Mouse (Mus musculus) ovary, adult 2 months (tissue): ENCODE measurements around the gene Frat1. TPM values are rescaled to one million over a fixed set of nuclear protein-coding genes. Genes with fewer than 3 reads are reported as not detected.

Source experiments
- polyA plus RNA-seq: library from polyadenylated mRNA; depleted of rRNA; stranded (reverse); fragments of >200 nt; gene quantifications from 2 replicates; pipeline ENCODE4 v1.2.3, GENCODE M21; 2012; rRNA removed

Frat1 gene
- polyA plus RNA-seq = 9.9 and 18.1 TPM in 2 replicates

DNA sequence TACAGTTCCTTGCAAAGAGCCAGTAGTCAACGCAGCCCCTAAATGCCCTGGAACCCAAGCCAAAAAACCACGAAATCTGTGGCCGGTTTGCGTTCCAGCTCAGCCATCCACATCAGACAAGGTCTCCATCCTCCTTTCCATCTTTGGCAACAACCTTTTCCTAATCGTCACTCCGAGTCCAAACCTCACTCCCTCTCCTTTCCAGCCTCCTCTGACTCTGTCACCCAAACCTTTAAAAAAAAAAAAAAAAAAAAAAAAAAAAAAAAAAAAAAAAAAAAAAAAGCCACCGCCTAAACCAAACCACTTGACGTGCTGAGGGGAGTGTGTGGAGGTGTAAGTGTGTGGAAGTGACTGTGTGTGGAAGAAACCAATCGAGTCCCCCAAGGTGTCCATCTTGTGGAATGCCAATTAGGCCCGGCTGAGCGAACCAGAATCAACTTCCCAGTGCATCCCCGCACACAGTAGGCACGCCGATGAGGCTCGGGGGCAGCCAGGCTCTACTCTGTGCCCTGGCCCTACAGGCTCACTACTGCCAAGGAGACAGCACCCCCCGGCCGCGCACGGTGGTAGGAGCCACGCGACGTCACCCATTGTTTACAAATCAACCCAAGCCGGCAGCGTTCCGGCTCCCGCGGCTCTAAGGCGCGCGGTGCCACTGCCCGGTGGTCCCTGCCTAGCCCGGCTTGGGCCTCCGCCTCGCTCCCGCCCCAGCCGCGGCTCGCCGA, at the start of gene Frat1:
TSS of gene Frat1 (plus strand) at position 590 of the 725 bp plus-strand sequence.

DNA sequence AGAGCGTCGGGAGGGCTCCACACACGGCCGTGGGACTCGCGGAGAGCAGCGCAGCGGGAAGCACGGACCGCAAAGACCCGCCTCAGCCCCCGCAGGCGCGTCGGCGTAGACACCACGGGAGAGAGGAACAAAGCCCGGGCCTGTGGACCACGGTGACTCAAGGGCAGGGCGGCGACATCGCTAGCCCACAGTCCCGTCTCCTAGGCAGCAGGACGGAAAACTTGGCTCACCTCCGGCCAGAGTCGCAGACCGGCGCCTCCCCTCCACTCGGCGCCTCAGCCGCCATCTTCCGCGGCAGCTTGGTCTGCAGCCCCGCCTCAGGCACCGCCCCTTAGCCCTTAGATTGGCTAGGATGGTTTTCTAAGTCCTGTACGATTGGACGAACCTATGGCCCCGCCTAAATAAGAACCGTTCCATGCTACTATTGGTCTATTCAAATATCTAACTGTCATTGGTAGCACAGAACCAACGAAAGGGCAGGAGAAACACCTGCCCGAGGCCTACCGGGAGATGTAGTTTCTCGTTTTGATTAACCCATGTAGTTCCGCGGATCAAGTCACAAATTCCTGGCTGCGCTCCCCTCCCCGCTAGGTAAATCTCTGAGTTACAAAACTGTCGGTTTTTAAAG, 27.9 kb upstream of the Frat1 start, which contains the start of gene Arhgap19:
TSS of gene Arhgap19 (minus strand) at position 306 of the 628 bp plus-strand sequence.

DNA sequence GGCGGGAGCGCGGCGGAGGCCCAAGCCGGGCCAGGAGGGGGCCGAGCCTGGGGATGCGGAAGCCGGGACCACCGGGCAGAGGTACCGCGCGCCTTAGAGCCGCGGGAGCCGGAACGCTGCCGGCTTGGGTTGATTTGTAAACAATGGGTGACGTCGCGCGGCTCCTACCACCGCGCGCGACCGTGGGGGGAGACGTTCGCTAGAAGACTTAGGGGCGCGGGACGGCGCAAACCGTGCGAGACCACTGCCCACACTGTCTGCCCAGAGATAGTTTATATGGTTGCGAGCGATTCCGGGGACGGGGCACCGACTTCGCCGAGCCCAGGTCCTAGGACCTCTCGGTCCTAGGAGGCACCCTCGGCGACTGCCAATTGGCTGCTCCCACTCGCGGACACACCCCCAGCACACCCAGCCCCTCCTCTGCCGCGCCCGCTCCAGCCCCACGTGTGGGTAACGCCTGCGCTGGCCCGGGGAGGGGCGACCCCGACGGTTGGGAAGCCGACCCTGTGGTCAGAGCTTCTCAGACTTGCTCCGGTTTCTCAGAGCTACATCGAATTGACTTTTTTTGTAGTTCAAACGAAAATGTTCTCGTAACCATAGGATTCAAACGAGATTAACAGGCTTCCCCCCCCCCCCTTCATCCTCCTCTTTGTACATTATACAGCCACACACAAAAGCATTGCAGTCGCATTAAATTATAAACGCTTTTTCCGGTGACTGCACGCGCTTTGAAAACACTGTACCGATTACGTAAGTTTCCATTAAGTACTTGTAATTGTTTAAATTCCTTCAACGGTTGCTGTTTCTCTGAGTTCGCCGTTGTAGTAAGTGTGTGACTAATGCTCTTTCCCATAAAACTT, 18.5 kb downstream of the Frat1 start, which contains the start of gene Frat2:
TSS of gene Frat2 (minus strand) at position 141 of the 860 bp plus-strand sequence.

Other genes with a start within 250 kb of the Frat1 start
- 1.2 and 1.3 TPM in 2 replicates for gene Gm340, start 247.6 kb upstream of the Frat1 start, polyA plus RNA-seq
- 0.73 and 1.0 TPM in 2 replicates for gene Slit1, start 86.3 kb upstream of the Frat1 start, polyA plus RNA-seq
- gene Arhgap19, start 27.9 kb upstream of the Frat1 start, polyA plus RNA-seq = 4.7 and 5.5 TPM in 2 replicates
- gene Frat2, start 18.2 kb downstream of the Frat1 start, polyA plus RNA-seq = 12.5 and 21.6 TPM in 2 replicates
- gene Rrp12, start 66.2 kb downstream of the Frat1 start, polyA plus RNA-seq = 8.8 and 10.5 TPM in 2 replicates
- gene Pgam1, start 82.0 kb downstream of the Frat1 start, polyA plus RNA-seq = 425 and 465 TPM in 2 replicates
- gene Exosc1, start 103.5 kb downstream of the Frat1 start, polyA plus RNA-seq = 16.1 and 22.0 TPM in 2 replicates
- 117 and 123 TPM in 2 replicates for gene Zdhhc16, start 103.5 kb downstream of the Frat1 start, polyA plus RNA-seq
- 82.3 and 85.4 TPM in 2 replicates for gene Mms19, start 151.2 kb downstream of the Frat1 start, polyA plus RNA-seq
- gene Ubtd1, start 151.8 kb downstream of the Frat1 start, polyA plus RNA-seq = 43.5 and 47.5 TPM in 2 replicates
- 0.46 and 0.90 TPM in 2 replicates for gene Ankrd2, start 206.0 kb downstream of the Frat1 start, polyA plus RNA-seq
- gene Hoga1, start 215.6 kb downstream of the Frat1 start, polyA plus RNA-seq = 2.8 and 3.7 TPM in 2 replicates
- 0.51 and 0.58 TPM in 2 replicates for gene 4933411K16Rik, start 222.3 kb downstream of the Frat1 start, polyA plus RNA-seq